Mouse (Mus musculus) lung, embryonic 14.5 days (tissue): ENCODE data around the gene Sos1. TPM values are rescaled to one million over a fixed set of nuclear protein-coding genes. Genes with fewer than 3 reads are reported as not detected.
"Not testable (repeated sequence)": the region's sequence is repeated elsewhere in the genome, so short reads cannot be mapped to it uniquely, and the experiment has no call there.

Experiments used
- ATAC-seq: fragments of 200-750 bp; cut with Nextera tagmentation; 2 replicates; pipeline ENCODE4 v1.8.0; 2017; ENCODE audit warnings: mild to moderate bottlenecking, moderate TSS enrichment, moderate library complexity; ENCODE audit not compliant: insufficient read depth
- DNase-seq: peaks from one replicate; pipeline ENCODE4 v3.0.0-alpha.2; 2015
- H3K27ac ChIP-seq: fragments of 300-500 bp; sonication (generic); 2 replicates; pipeline ENCODE4 v1.5.1; 2014; ENCODE audit warnings: low read depth, mild to moderate bottlenecking, moderate library complexity
- H3K27me3 ChIP-seq: fragments of 300-500 bp; sonication (generic); 2 replicates; pipeline ENCODE4 v1.6.1; 2014; ENCODE audit warnings: low read length, control low read depth; ENCODE audit not compliant: insufficient read depth
- H3K36me3 ChIP-seq: fragments of 300-500 bp; sonication (generic); 2 replicates; pipeline ENCODE4 v1.6.1; 2014; ENCODE audit warnings: control low read depth; ENCODE audit not compliant: insufficient read depth
- H3K4me1 ChIP-seq: fragments of 300-500 bp; sonication (generic); 2 replicates; pipeline ENCODE4 v1.6.1; 2014; ENCODE audit warnings: antibody characterized with exemption, control low read depth; ENCODE audit not compliant: insufficient read depth
- H3K4me2 ChIP-seq: fragments of 300-500 bp; sonication (generic); 2 replicates; pipeline ENCODE4 v1.6.1; 2014; ENCODE audit warnings: mild to moderate bottlenecking
- H3K4me3 ChIP-seq: fragments of 300-500 bp; sonication (generic); 2 replicates; pipeline ENCODE4 v1.5.1; 2014; ENCODE audit warnings: low read depth, low read length
- H3K9ac ChIP-seq: fragments of 300-500 bp; sonication (generic); 2 replicates; pipeline ENCODE4 v1.6.1; 2014
- H3K9me3 ChIP-seq: fragments of 300-500 bp; sonication (generic); 2 replicates; pipeline ENCODE4 v1.6.1; 2016; ENCODE audit warnings: low read depth, low read length, control low read depth
- CTCF ChIP-seq: IDR thresholded peaks from 2 replicates; pipeline ENCODE4 v1.5.1; 2016; ENCODE audit warnings: antibody characterized with exemption, low read depth
- WGBS: fragments of 180-500 bp; shearing (Covaris S2); extraction: QIAGEN DNeasy Blood & Tissue Kit; methylation state at CpG from one replicate; pipeline ENCODE4 v1.1.7; 2014; 5-methylcytosine and 5-hydroxymethylcytosine counted together
- polyA plus RNA-seq: library from polyadenylated mRNA; unstranded; fragments of >200 nt; fragmentation: Nextera tagmentation; extraction: Ambion mirVana; gene quantifications from 2 replicates; pipeline ENCODE4 v1.2.1, GENCODE M21; 2014

The Sos1 gene
- polyA plus RNA-seq, 1 experiment from 2014 or later, result 8.5 TPM

- ATAC-seq (no peak), DNase-seq (no peak)
- no peaks in the 10 kb centered on the region for H3K27me3 ChIP-seq
- H3K4me3 ChIP-seq, result no peak overlapping the region
- no peaks in the 10 kb centered on the region for H3K9me3 ChIP-seq
- no peak for TF ChIP-seq CTCF
- no peak overlapping the region for H3K4me2 ChIP-seq
- H3K4me1 ChIP-seq, result no peaks in the 10 kb centered on the region
- WGBS, result 54% methylated on average over 10 of the region's 10 CpGs
- H3K9ac ChIP-seq, result no peak overlapping the region
- no peaks in the 10 kb centered on the region for H3K36me3 ChIP-seq
- no peak overlapping the region for H3K27ac ChIP-seq
Measured at GRCm38 (mm10) chr17:80390024-80390423, 90.2 kb downstream of the Sos1 start.

GRCm38 (mm10) chr17:80385671-80386070 lies 94.6 kb downstream of the Sos1 start:
- no peak for TF ChIP-seq CTCF

GRCm38 (mm10) chr17:80378386-80378785 lies 101.9 kb downstream of the Sos1 start:
- not testable (repeated sequence) for H3K4me2 ChIP-seq, H3K27ac ChIP-seq, DNase-seq, H3K27me3 ChIP-seq, H3K4me1 ChIP-seq, ATAC-seq, H3K9me3 ChIP-seq, H3K36me3 ChIP-seq, H3K9ac ChIP-seq, H3K4me3 ChIP-seq

More at GRCm38 (mm10) chr17:80385671-80386070, 94.6 kb downstream of the Sos1 start:
- 51% methylated on average over 1 of the region's 1 CpGs for WGBS
- Histone ChIP-seq H3K27ac (no peak overlapping the region), H3K9ac (no peak overlapping the region), H3K4me1 (no peaks in the 10 kb centered on the region), H3K27me3 (no peaks in the 10 kb centered on the region), H3K4me3 (no peak overlapping the region), H3K9me3 (no peaks in the 10 kb centered on the region), H3K4me2 (no peak overlapping the region), H3K36me3 (no peaks in the 10 kb centered on the region)
- DNase-seq (no peak), ATAC-seq (no peak)

- Histone ChIP-seq H3K9ac (peak overlapping the region; percentile 71), H3K27me3 (no peaks in the 10 kb centered on the region), H3K4me3 (peak overlapping the region; percentile 44), H3K36me3 (no peaks in the 10 kb centered on the region), H3K4me1 (peaks cover 5% of the 10 kb centered on the region; the same call in 1 of the 2 replicates), H3K27ac (no peak overlapping the region), H3K9me3 (no peaks in the 10 kb centered on the region), H3K4me2 (peak overlapping the region; percentile 83)
- 19% methylated on average over 29 of the region's 29 CpGs for WGBS
- ATAC-seq (peak; percentile 81), DNase-seq (no peak)
- no peak for TF ChIP-seq CTCF
Measured at GRCm38 (mm10) chr17:80373726-80374096, 106.5 kb downstream of the Sos1 start.

GRCm38 (mm10) chr17:80372989-80373725 lies 107.1 kb downstream of the Sos1 start, which contains the start of gene Gm10190:
TSS of gene Gm10190 (minus strand) at chr17:80373541.
- peak within 1 kb of the TSS; percentile 44 for H3K4me3 ChIP-seq
- peak within 1 kb of the TSS; percentile 36; the same call in 1 of the 2 replicates for H3K27ac ChIP-seq
- no peak for TF ChIP-seq CTCF
- H3K4me2 ChIP-seq, result peak within 1 kb of the TSS; percentile 83
- no peaks in the 10 kb centered on the region for H3K9me3 ChIP-seq
- H3K4me1 ChIP-seq, result peaks cover 5% of the 10 kb centered on the region; the same call in 1 of the 2 replicates
- H3K36me3 ChIP-seq, result no peaks in the 10 kb centered on the region
- 2% methylated on average over 94 of the region's 102 CpGs for WGBS
- H3K27me3 ChIP-seq, result no peaks in the 10 kb centered on the region
- ATAC-seq (peak; percentile 99), DNase-seq (peak; percentile 97)
- H3K9ac ChIP-seq, result peak within 1 kb of the TSS; percentile 71

- DNase-seq, result no peak
- 73% methylated on average over 9 of the region's 9 CpGs for WGBS
- Histone ChIP-seq H3K36me3 (no peaks in the 10 kb centered on the region), H3K9me3 (no peaks in the 10 kb centered on the region), H3K4me1 (peaks cover 5% of the 10 kb centered on the region; the same call in 1 of the 2 replicates), H3K4me3 (no peak overlapping the region), H3K27me3 (no peaks in the 10 kb centered on the region), H3K27ac (no peak overlapping the region), H3K9ac (no peak overlapping the region), H3K4me2 (no peak overlapping the region)
- ATAC-seq, result no peak
- no peak for TF ChIP-seq CTCF
Measured at GRCm38 (mm10) chr17:80368606-80369005, 111.6 kb downstream of the Sos1 start.

- Histone ChIP-seq H3K27ac (no peak overlapping the region), H3K36me3 (no peaks in the 10 kb centered on the region), H3K9ac (no peak overlapping the region), H3K4me3 (no peak overlapping the region), H3K4me2 (no peak overlapping the region), H3K9me3 (no peaks in the 10 kb centered on the region), H3K4me1 (no peaks in the 10 kb centered on the region), H3K27me3 (no peaks in the 10 kb centered on the region)
- ATAC-seq, result no peak
- no peak for TF ChIP-seq CTCF
- DNase-seq, result no peak
- WGBS, result 79% methylated on average over 5 of the region's 5 CpGs
Measured at GRCm38 (mm10) chr17:80367276-80367675, 113.0 kb downstream of the Sos1 start.
